Mouse (Mus musculus): ENCODE measurements around the gene Wdtc1.

Wdtc1 gene

DNA sequence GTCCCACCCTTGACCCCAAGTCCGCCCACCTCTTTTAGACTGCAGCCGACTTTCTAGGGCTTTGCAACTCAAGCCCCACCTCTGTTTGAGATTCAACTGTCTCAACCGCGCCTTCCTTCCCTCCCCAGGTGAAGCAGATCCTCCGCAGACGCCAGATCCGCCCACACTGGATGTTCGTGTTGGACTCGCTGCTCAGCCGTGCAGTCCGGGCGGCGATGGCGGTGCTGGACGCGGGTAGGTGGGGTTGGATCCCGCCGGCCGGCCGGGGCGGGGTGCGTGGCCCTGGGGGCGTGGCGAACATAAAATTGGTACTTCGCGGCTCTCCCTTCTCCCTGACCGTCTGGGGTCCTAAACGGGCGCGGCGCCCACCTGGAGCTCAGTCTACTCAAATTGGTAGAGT is 102.1 kb downstream of the Wdtc1 start:
- DNase-seq (ENCODE audit: low spot score): no peak

GRCm38 (mm10) chr4:133250609-133251008 is 102.7 kb downstream of the Wdtc1 start:
- peak; percentile 70 for DNase-seq (ENCODE audit: low spot score)

- DNase-seq (ENCODE audit: low spot score): no peak
Observed at GRCm38 (mm10) chr4:133247806-133248449, 105.4 kb downstream of the Wdtc1 start.

DNA sequence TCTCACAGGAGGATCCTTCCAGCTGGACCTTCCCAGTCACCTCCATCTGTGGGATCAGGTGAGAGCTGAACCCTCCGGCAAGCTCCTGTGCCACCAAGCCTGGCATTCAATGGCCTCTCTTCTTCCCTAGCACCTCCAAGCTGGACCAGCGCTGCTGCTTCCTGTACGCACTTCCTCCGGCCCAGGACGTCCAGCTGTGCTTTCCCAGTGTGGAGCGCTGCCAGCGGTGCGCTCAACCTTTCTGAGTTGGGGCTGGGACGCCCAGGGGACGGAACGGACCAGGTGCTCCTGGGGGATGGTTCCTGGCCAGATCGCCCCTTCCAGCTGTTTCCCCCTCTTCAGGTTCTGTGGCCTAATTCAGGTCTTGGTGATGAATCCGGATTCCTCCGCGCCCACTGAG is 106.2 kb downstream of the Wdtc1 start:
- DNase-seq (ENCODE audit: low spot score): no peak

- no peak for DNase-seq (ENCODE audit: low spot score)
Observed at GRCm38 (mm10) chr4:133244289-133244688, 109.0 kb downstream of the Wdtc1 start.

DNA sequence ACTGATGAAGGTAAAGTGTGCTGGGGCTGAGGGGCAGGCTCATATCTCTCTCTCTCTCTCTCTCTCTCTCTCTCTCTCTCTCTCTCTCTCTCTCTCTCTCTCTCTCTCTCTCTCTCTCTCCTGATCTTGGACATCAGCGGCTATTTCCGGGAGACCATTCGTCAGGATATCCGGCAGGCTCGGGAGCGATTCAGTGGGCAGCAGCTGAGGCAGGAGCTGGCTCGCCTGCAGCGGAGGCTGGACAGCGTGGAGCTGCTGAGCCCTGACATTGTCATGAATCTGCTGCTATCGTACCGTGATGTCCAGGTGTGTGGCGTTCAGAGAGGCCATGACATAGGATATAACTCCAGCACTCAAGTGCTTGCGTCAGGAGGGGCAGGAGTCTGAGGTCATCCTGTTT is 109.7 kb downstream of the Wdtc1 start:
- DNase-seq (ENCODE audit: low spot score): no peak

DNA sequence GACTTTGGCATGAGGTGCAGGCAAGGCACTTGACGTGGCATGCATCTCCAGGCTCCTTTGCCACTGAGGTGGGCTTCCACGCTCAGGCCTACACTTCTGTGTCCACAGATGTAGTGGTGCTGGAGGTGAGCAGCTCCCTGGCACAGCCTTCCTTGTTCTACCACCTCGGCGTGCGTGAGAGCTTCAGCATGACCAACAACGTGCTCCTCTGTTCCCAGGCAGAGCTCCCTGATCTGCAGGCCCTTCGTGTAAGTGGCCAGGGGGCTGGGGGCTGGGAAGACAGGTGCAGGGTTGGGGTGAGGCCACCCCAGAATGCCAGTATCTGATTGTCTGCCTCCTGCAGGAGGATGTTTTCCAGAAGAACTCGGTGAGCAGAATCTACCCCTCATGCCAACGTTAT is 110.6 kb downstream of the Wdtc1 start:
- no peak for DNase-seq (ENCODE audit: low spot score)

Measured in ovary, postnatal 10 days (tissue).